Mouse (Mus musculus) gastrocnemius, adult 2 months (tissue): ENCODE data around the gene Ccl22. TPM values are rescaled to one million over a fixed set of nuclear protein-coding genes. Genes with fewer than 3 reads are reported as not detected.

Experiments
- DNase-seq: peaks from one replicate; pipeline ENCODE4 v3.0.0; 2022
- H3K27ac ChIP-seq: fragments of 200-600 bp; 2 replicates; pipeline ENCODE4 v1.8.1; 2022; ENCODE audit warnings: mild to moderate bottlenecking
- H3K4me3 ChIP-seq: fragments of 200-600 bp; 2 replicates; pipeline ENCODE4 v1.8.1; 2022; ENCODE audit warnings: mild to moderate bottlenecking, moderate library complexity
- CTCF ChIP-seq: fragments of 200-600 bp; IDR thresholded peaks from 2 replicates; pipeline ENCODE4 v1.8.1; 2022; ENCODE audit warnings: antibody characterized with exemption, mild to moderate bottlenecking, moderate library complexity
- intact Hi-C: fragments of 180-260 bp; cut with DNase I; formaldehyde crosslinking; loops from one replicate; pipeline ENCODE4 v1.15.1; 2025
- total RNA-seq, 2 experiments: library from RNA; stranded (reverse); gene quantifications; 2 replicates each; pipeline ENCODE4 v1.2.3; 2021

The Ccl22 gene
- total RNA-seq, 2 experiments from 2014 or later: not detected

GRCm38 (mm10) chr8:94706732-94707395 is 38.5 kb upstream of the Ccl22 start:
- Histone ChIP-seq H3K4me3 (no peak overlapping the region), H3K27ac (peak overlapping the region; percentile 53)
- no peak for TF ChIP-seq CTCF
- DNase-seq: no peak
- intact Hi-C loops: loop anchor here (10.0 kb wide), 1 partner anchor 198 kb away; no protein-coding TSS in a partner anchor

- Histone ChIP-seq H3K4me3 (no peak overlapping the region), H3K27ac (no peak overlapping the region)
- intact Hi-C loops: no loop called here
- no peak for TF ChIP-seq CTCF
- DNase-seq: no peak
Measured at GRCm38 (mm10) chr8:94710336-94710735, 35.1 kb upstream of the Ccl22 start.

- intact Hi-C loops: no loop called here
- Histone ChIP-seq H3K27ac (peak overlapping the region; percentile 76), H3K4me3 (peak overlapping the region; percentile 50)
- DNase-seq: peak; percentile 45
- TF ChIP-seq CTCF: no peak
Measured at GRCm38 (mm10) chr8:94711160-94711718, 34.2 kb upstream of the Ccl22 start.

GRCm38 (mm10) chr8:94714556-94714955 is 30.8 kb upstream of the Ccl22 start:
- intact Hi-C loops: no loop called here
- H3K27ac ChIP-seq: 0 out of 2 replicates have a peak overlapping the region, but pooled peaks have one; percentile 16
- H3K4me3 ChIP-seq: no peak overlapping the region
- no peak for TF ChIP-seq CTCF
- no peak for DNase-seq

GRCm38 (mm10) chr8:94715871-94716270 is 29.5 kb upstream of the Ccl22 start:
- Histone ChIP-seq H3K4me3 (no peak overlapping the region), H3K27ac (no peak overlapping the region)
- TF ChIP-seq CTCF: no peak
- no peak for DNase-seq
- intact Hi-C loops: no loop called here

GRCm38 (mm10) chr8:94716841-94717240 is 28.5 kb upstream of the Ccl22 start:
- no peak for DNase-seq
- TF ChIP-seq CTCF: no peak
- Histone ChIP-seq H3K27ac (no peak overlapping the region), H3K4me3 (no peak overlapping the region)
- intact Hi-C loops: no loop called here

- intact Hi-C loops: no loop called here
- no peak for TF ChIP-seq CTCF
- Histone ChIP-seq H3K4me3 (no peak overlapping the region), H3K27ac (no peak overlapping the region)
- DNase-seq: no peak
Measured at GRCm38 (mm10) chr8:94725998-94726397, 19.4 kb upstream of the Ccl22 start.

- intact Hi-C loops: no loop called here
- no peak overlapping the region for H3K4me3 ChIP-seq
- TF ChIP-seq CTCF: no peak
- H3K27ac ChIP-seq: no peak overlapping the region
- no peak for DNase-seq
Measured at GRCm38 (mm10) chr8:94729301-94729700, 16.1 kb upstream of the Ccl22 start.

- no peak overlapping the region for H3K27ac ChIP-seq
- no peak for TF ChIP-seq CTCF
- no peak for DNase-seq
- intact Hi-C loops: no loop called here
- H3K4me3 ChIP-seq: no peak overlapping the region
Measured at GRCm38 (mm10) chr8:94733821-94734465, 11.4 kb upstream of the Ccl22 start.

GRCm38 (mm10) chr8:94734735-94735350 is 10.5 kb upstream of the Ccl22 start:
- intact Hi-C loops: no loop called here
- H3K27ac ChIP-seq: no peak overlapping the region
- no peak for DNase-seq
- no peak for TF ChIP-seq CTCF
- H3K4me3 ChIP-seq: no peak overlapping the region

GRCm38 (mm10) chr8:94735426-94736094 is 9.8 kb upstream of the Ccl22 start:
- H3K27ac ChIP-seq: peak overlapping the region; percentile 24; the same call in 1 of the 2 replicates
- DNase-seq: no peak
- no peak for TF ChIP-seq CTCF
- H3K4me3 ChIP-seq: peak overlapping the region; percentile 25
- intact Hi-C loops: no loop called here

- no peak for TF ChIP-seq CTCF
- intact Hi-C loops: no loop called here
- Histone ChIP-seq H3K27ac (no peak overlapping the region), H3K4me3 (no peak overlapping the region)
- DNase-seq: no peak
Measured at GRCm38 (mm10) chr8:94739829-94740228, 5.6 kb upstream of the Ccl22 start.
